Mouse (Mus musculus): ENCODE measurements at regions not wholly inside any gene's neighbourhood (a gene's known extent, or its start where the extent isn't known, plus 50 kb on each side); places are given as distances from the start of the nearest gene placed in this dataset.

DNA sequence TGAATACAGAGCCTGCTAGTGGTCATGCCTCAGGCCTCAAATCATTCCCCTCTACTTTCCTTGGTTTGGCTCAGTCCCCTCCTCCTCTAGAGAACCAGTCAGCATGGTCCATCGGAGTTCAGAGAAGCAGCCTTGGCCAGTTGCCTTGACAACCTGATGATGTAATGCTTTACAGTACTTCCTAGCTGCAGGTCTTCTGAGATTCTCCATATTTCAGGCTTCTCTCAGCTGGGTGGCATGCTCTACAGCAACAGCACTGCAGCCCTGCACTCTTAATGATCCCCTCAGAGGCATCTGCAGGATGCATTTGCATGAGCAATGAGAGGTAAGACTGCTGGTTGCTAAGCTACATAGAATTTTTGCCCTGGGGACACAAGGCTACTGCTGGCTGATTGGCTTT is 514.7 kb upstream of the Nbea start:
- Histone ChIP-seq H3K9ac (ENCODE audit: low read depth, low read length) (no peak overlapping the region), H3K27me3 (ENCODE audit: insufficient read depth, low read length) (no peaks in the 10 kb centered on the region), H3K27ac (no peak overlapping the region), H3K4me2 (ENCODE audit: low read length) (no peak overlapping the region), H3K36me3 (ENCODE audit: insufficient read depth, low read length) (no peaks in the 10 kb centered on the region), H3K4me3 (replicated peaks; ENCODE audit: low read depth, low read length) (no peak overlapping the region), H3K4me1 (replicated peaks; ENCODE audit: insufficient read depth, low read length) (no peaks in the 10 kb centered on the region), H3K9me3 (replicated peaks; ENCODE audit: low read length) (no peaks in the 10 kb centered on the region)
- no peak for TF ChIP-seq CTCF (IDR thresholded peaks at IDR 0.05; ENCODE audit: low read depth)
- WGBS, result 14% methylated on average over 1 of the region's 1 CpGs
- DNase-seq (ENCODE audit: low spot score), result peak; percentile 1
- ATAC-seq (replicated peaks; ENCODE audit: low FRiP score, low read depth), result peak; percentile 75; the same call in 1 of the 2 replicates

DNA sequence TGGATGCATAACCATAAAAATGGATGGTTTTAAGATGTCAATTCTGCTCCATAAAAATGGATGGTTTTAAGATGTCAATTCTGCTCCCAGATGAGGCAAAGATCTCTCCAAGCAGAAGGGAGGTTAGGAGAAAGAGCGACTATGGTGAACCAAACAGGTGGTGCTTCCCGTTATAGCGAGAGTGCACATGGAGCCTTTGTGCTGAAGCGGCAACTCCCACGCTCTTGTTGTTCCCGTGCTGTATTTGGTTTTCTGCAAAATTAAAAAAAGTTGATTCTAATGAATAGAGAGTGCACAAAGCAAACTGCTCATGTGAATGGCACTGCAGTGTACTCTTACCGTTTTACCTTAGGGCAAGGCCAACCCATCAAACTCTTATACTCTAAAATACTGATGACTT is 497.5 kb upstream of the Nbea start:
- TF ChIP-seq CTCF (IDR thresholded peaks at IDR 0.05; ENCODE audit: low read depth), result no peak
- no peaks in the 10 kb centered on the region for H3K36me3 ChIP-seq (ENCODE audit: insufficient read depth, low read length)
- WGBS, result 92% methylated on average over 7 of the region's 7 CpGs
- H3K4me1 ChIP-seq (replicated peaks; ENCODE audit: insufficient read depth, low read length), result no peaks in the 10 kb centered on the region
- no peaks in the 10 kb centered on the region for H3K9me3 ChIP-seq (replicated peaks; ENCODE audit: low read length)
- no peak overlapping the region for H3K4me3 ChIP-seq (replicated peaks; ENCODE audit: low read depth, low read length)
- ATAC-seq (replicated peaks; ENCODE audit: low FRiP score, low read depth), result no peak
- no peak overlapping the region for H3K4me2 ChIP-seq (ENCODE audit: low read length)
- no peaks in the 10 kb centered on the region for H3K27me3 ChIP-seq (ENCODE audit: insufficient read depth, low read length)
- no peak overlapping the region for H3K27ac ChIP-seq
- DNase-seq (ENCODE audit: low spot score), result no peak
- no peak overlapping the region for H3K9ac ChIP-seq (ENCODE audit: low read depth, low read length)

DNA sequence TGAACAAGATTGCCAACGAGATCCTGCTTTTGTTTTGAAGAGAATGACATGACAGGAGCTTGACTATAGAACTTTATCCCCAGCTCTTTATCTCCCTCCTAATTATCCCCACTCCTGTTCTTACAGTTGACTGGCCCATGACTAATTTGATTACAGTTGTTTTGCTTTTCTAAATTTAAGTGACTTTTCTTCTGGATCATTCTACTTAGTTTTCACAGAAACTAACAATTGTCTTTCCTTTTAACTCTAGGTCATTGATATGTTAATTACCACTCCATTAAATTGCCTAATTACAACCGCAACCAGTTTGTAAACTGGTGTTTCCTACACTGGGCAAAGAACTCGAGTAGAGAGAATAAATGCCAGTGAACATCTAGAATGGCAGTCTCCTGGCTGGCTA is 485.3 kb upstream of the Nbea start:
- Histone ChIP-seq H3K4me1 (replicated peaks; ENCODE audit: insufficient read depth, low read length) (no peaks in the 10 kb centered on the region), H3K4me3 (replicated peaks; ENCODE audit: low read depth, low read length) (no peak overlapping the region), H3K27ac (no peak overlapping the region), H3K9me3 (replicated peaks; ENCODE audit: low read length) (no peaks in the 10 kb centered on the region), H3K9ac (ENCODE audit: low read depth, low read length) (no peak overlapping the region), H3K36me3 (ENCODE audit: insufficient read depth, low read length) (no peaks in the 10 kb centered on the region), H3K4me2 (ENCODE audit: low read length) (no peak overlapping the region), H3K27me3 (ENCODE audit: insufficient read depth, low read length) (no peaks in the 10 kb centered on the region)
- TF ChIP-seq CTCF (IDR thresholded peaks at IDR 0.05; ENCODE audit: low read depth), result no peak
- no peak for DNase-seq (ENCODE audit: low spot score)
- ATAC-seq (replicated peaks; ENCODE audit: low FRiP score, low read depth), result no peak
- whole genome bisulfite sequencing, result 46% methylated on average over 3 of the region's 3 CpGs

DNA sequence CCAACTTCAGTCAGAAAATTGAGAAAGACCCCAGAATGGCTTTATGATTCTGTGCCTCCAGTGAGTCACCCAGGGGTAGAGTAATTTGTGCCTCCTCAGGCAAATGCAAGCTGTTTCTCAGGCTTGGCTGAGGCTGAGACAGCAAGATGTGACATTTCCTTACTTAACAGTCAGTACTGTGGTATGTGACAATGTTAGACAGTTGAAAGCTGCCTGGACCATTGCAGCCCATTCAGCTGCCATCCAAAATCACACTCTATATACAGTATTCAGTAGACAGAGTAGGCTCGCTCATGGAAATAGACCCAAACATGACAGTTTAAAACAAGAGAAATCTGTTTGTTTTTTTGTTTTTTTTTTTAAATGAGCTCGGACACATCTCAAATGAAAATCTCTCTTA is 477.1 kb upstream of the Nbea start:
- no peak for ATAC-seq (replicated peaks; ENCODE audit: low FRiP score, low read depth)
- Histone ChIP-seq H3K9ac (ENCODE audit: low read depth, low read length) (no peak overlapping the region), H3K27ac (no peak overlapping the region), H3K4me2 (ENCODE audit: low read length) (no peak overlapping the region), H3K36me3 (ENCODE audit: insufficient read depth, low read length) (no peaks in the 10 kb centered on the region), H3K27me3 (ENCODE audit: insufficient read depth, low read length) (no peaks in the 10 kb centered on the region), H3K4me3 (replicated peaks; ENCODE audit: low read depth, low read length) (no peak overlapping the region), H3K4me1 (replicated peaks; ENCODE audit: insufficient read depth, low read length) (no peaks in the 10 kb centered on the region), H3K9me3 (replicated peaks; ENCODE audit: low read length) (no peaks in the 10 kb centered on the region)
- no peak for TF ChIP-seq CTCF (IDR thresholded peaks at IDR 0.05; ENCODE audit: low read depth)
- 85% methylated on average over 2 of the region's 2 CpGs for WGBS
- DNase-seq (ENCODE audit: low spot score), result no peak

DNA sequence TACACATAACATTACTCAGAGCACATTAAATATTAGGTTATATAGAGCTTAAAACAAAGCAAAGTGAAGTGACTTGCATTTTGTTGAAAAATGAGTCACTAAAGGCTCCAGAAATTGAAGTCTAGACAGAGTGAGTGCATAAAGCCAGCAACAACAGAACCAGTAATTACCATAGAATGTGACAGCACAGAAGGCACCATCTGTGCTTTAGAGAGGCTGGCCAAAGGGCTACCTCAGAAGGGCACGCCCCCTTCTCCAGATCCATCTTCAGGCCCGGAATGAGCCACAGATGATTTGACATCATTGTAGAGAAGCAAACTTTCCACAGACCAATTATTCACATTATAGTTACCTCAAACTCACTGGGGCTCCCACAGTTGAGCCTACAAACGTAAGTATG is 463.8 kb upstream of the Nbea start:
- no peaks in the 10 kb centered on the region for H3K27me3 ChIP-seq (ENCODE audit: insufficient read depth, low read length)
- DNase-seq (ENCODE audit: low spot score) (no peak), ATAC-seq (replicated peaks; ENCODE audit: low FRiP score, low read depth) (no peak)
- no peak overlapping the region for H3K27ac ChIP-seq
- H3K36me3 ChIP-seq (ENCODE audit: insufficient read depth, low read length), result no peaks in the 10 kb centered on the region
- TF ChIP-seq CTCF (IDR thresholded peaks at IDR 0.05; ENCODE audit: low read depth), result no peak
- no peak overlapping the region for H3K9ac ChIP-seq (ENCODE audit: low read depth, low read length)
- 89% methylated on average over 3 of the region's 3 CpGs for WGBS
- H3K4me1 ChIP-seq (replicated peaks; ENCODE audit: insufficient read depth, low read length), result no peaks in the 10 kb centered on the region
- no peak overlapping the region for H3K4me2 ChIP-seq (ENCODE audit: low read length)
- H3K4me3 ChIP-seq (replicated peaks; ENCODE audit: low read depth, low read length), result no peak overlapping the region
- H3K9me3 ChIP-seq (replicated peaks; ENCODE audit: low read length), result no peaks in the 10 kb centered on the region

Data from kidney, postnatal 0 days (tissue).